Mouse (Mus musculus) frontal cortex, postnatal 25 days (tissue): Measurements from ENCODE around the gene Txk.

Source experiments
- DNase-seq, 2 experiments: peaks; one replicate each; pipeline ENCODE4 v3.0.0; 2022; ENCODE audit warnings: low spot score in 2 of 2

Txk gene

GRCm38 (mm10) chr5:72751056-72751758 lies 1.4 kb downstream of the Txk start:
- DNase-seq, result no peak

GRCm38 (mm10) chr5:72750226-72750625 lies 2.4 kb downstream of the Txk start:
- no peak for DNase-seq

- no peak for DNase-seq
Observed at GRCm38 (mm10) chr5:72748659-72749265, 3.8 kb downstream of the Txk start.

GRCm38 (mm10) chr5:72747384-72747783 lies 5.2 kb downstream of the Txk start:
- peak in 1 of 2 experiments; percentile 39 for DNase-seq

GRCm38 (mm10) chr5:72746461-72746860 lies 6.1 kb downstream of the Txk start:
- DNase-seq, result no peak

GRCm38 (mm10) chr5:72743103-72743502 lies 9.5 kb downstream of the Txk start:
- no peak for DNase-seq

GRCm38 (mm10) chr5:72736868-72737267 lies 15.7 kb downstream of the Txk start:
- DNase-seq, result no peak

GRCm38 (mm10) chr5:72736437-72736836 lies 16.1 kb downstream of the Txk start:
- DNase-seq, result no peak

- no peak for DNase-seq
Observed at GRCm38 (mm10) chr5:72735763-72736162, 16.8 kb downstream of the Txk start.

GRCm38 (mm10) chr5:72732885-72733284 lies 19.7 kb downstream of the Txk start:
- no peak for DNase-seq

- DNase-seq, result no peak
Observed at GRCm38 (mm10) chr5:72725404-72725803, 27.2 kb downstream of the Txk start.

- DNase-seq, result no peak
Observed at GRCm38 (mm10) chr5:72723429-72723828, 29.1 kb downstream of the Txk start.

GRCm38 (mm10) chr5:72720587-72720986 lies 32.0 kb downstream of the Txk start:
- no peak for DNase-seq

- DNase-seq, result peak; percentile 36 to 59
Observed at GRCm38 (mm10) chr5:72710572-72711278, 41.9 kb downstream of the Txk start.

GRCm38 (mm10) chr5:72709976-72710375 lies 42.6 kb downstream of the Txk start:
- no peak for DNase-seq

- DNase-seq, result no peak
Observed at GRCm38 (mm10) chr5:72709451-72709850, 43.1 kb downstream of the Txk start.

- DNase-seq, result no peak
Observed at GRCm38 (mm10) chr5:72706722-72707121, 45.9 kb downstream of the Txk start.

- DNase-seq, result no peak
Observed at GRCm38 (mm10) chr5:72706095-72706494, 46.5 kb downstream of the Txk start.

- DNase-seq, result no peak
Observed at GRCm38 (mm10) chr5:72702202-72702601, 50.4 kb downstream of the Txk start.

GRCm38 (mm10) chr5:72699500-72699818 lies 53.1 kb downstream of the Txk start:
- DNase-seq, result no peak

- no peak for DNase-seq
Observed at GRCm38 (mm10) chr5:72698818-72699499, 53.6 kb downstream of the Txk start.

GRCm38 (mm10) chr5:72698343-72698742 lies 54.2 kb downstream of the Txk start:
- no peak for DNase-seq

- no peak for DNase-seq
Observed at GRCm38 (mm10) chr5:72696491-72696890, 56.1 kb downstream of the Txk start.
